Mouse (Mus musculus): ENCODE measurements around the gene Sigmar1.
"Not testable (repeated sequence)": the region's sequence is repeated elsewhere in the genome, so short reads cannot be mapped to it uniquely, and the experiment has no call there.

Gene Sigmar1

GRCm38 (mm10) chr4:41710229-41710628 is 45.7 kb downstream of the Sigmar1 start:
- DNase-seq (ENCODE audit: low spot score), result no peak

- DNase-seq (ENCODE audit: low spot score), result peak; percentile 43
These were observed 47.7 kb downstream of the Sigmar1 start for GRCm38 (mm10) chr4:41708192-41708745.

- peak; percentile 59 for DNase-seq (ENCODE audit: low spot score)
These were observed 48.9 kb downstream of the Sigmar1 start for GRCm38 (mm10) chr4:41707011-41707535.

- DNase-seq (ENCODE audit: low spot score), result no peak
These were observed 49.8 kb downstream of the Sigmar1 start for GRCm38 (mm10) chr4:41705922-41706754.

- no peak for DNase-seq (ENCODE audit: low spot score)
These were observed 51.3 kb downstream of the Sigmar1 start for GRCm38 (mm10) chr4:41704651-41705050.

- DNase-seq (ENCODE audit: low spot score), result not testable (repeated sequence)
These were observed 53.7 kb downstream of the Sigmar1 start for GRCm38 (mm10) chr4:41702226-41702625.

GRCm38 (mm10) chr4:41700224-41700623 is 55.7 kb downstream of the Sigmar1 start:
- not testable (repeated sequence) for DNase-seq (ENCODE audit: low spot score)

- not testable (repeated sequence) for DNase-seq (ENCODE audit: low spot score)
These were observed 56.2 kb downstream of the Sigmar1 start, which contains the start of gene Il11ra1 for GRCm38 (mm10) chr4:41699783-41700182. Il11ra1 (plus strand) TSS chr4:41699989.

GRCm38 (mm10) chr4:41698421-41699016 is 57.4 kb downstream of the Sigmar1 start:
- DNase-seq (ENCODE audit: low spot score), result not testable (repeated sequence)

GRCm38 (mm10) chr4:41696930-41697841 is 58.8 kb downstream of the Sigmar1 start, which contains the start of gene Cntfr:
Cntfr (minus strand) TSS chr4:41697089.
- DNase-seq (ENCODE audit: low spot score), result peak; percentile 67

- DNase-seq (ENCODE audit: low spot score), result not testable (repeated sequence)
These were observed 59.5 kb downstream of the Sigmar1 start for GRCm38 (mm10) chr4:41696452-41696851.

- not testable (repeated sequence) for DNase-seq (ENCODE audit: low spot score)
These were observed 60.2 kb downstream of the Sigmar1 start for GRCm38 (mm10) chr4:41695800-41696199.

GRCm38 (mm10) chr4:41693511-41693910 is 62.4 kb downstream of the Sigmar1 start:
- DNase-seq (ENCODE audit: low spot score), result not testable (repeated sequence)

GRCm38 (mm10) chr4:41690014-41690413 is 65.9 kb downstream of the Sigmar1 start:
- DNase-seq (ENCODE audit: low spot score), result not testable (repeated sequence)

- not testable (repeated sequence) for DNase-seq (ENCODE audit: low spot score)
These were observed 67.4 kb downstream of the Sigmar1 start for GRCm38 (mm10) chr4:41688562-41688961.
